ENCODE assay signal across 17 mouse cellular contexts in genomic region chr4:138342778-138343177, GRCm38 (mm10). TPM values are rescaled to one million over a fixed set of nuclear protein-coding genes. Genes with fewer than 3 reads are reported as not detected.
DNase-seq lines count a peak whose midpoint lies in the region; ATAC-seq and TF ChIP-seq lines count a peak whose summit lies in the region.
"Had no signal": no experiment of that assay in that cellular context is flagged by ENCODE, and none has a peak within 500 bp of the region (broad histone marks: within the 10 kb centered on the region; RNA-seq: fewer than 3 reads in every experiment).

No protein-coding gene starts in this region.

- no peak for TF ChIP-seq RAD21 in MEL (IDR thresholded peaks at IDR 0.05; ENCODE audit: low read depth, low read length)

- H3K4me3 ChIP-seq in heart, embryonic 12.5 days, result no peak overlapping the region
- no peak overlapping the region for H3K4me3 ChIP-seq in MEL (ENCODE audit: control insufficient read depth in 1 of 2, insufficient read depth in 1 of 2, low read depth in 2 of 2, low read length in 2 of 2)
- no peak overlapping the region for H3K4me3 ChIP-seq in kidney, postnatal 0 days (replicated peaks; ENCODE audit: low read depth, low read length)
- no peak overlapping the region for H3K4me3 ChIP-seq in liver, embryonic 16.5 days (ENCODE audit: low read depth, low read length)
- H3K4me3 ChIP-seq in forebrain, embryonic 15.5 days, result no peak overlapping the region
- H3K4me3 ChIP-seq: forebrain, embryonic 13.5 days; heart, adult 2 months; limb, embryonic 15.5 days; neural tube, embryonic 12.5 days had no signal

- DNase-seq in heart, postnatal 25 days (ENCODE audit: low spot score), result no peak
- peak; percentile 30 for DNase-seq in MEL (ENCODE audit: low read depth, low spot score)
- DNase-seq in kidney, postnatal 0 days (ENCODE audit: low spot score), result peak; percentile 51
- no peak for DNase-seq in thymus, adult 18-20 months
- DNase-seq in adrenal gland, postnatal 14 days, result no peak
- DNase-seq: B cell, adult 2 months; right cerebral cortex, adult 18-20 months had no signal

- peak overlapping the region; percentile 33 for H3K4me2 ChIP-seq in heart, embryonic 12.5 days
- no peak overlapping the region for H3K4me2 ChIP-seq in kidney, postnatal 0 days (ENCODE audit: low read length)
- H3K4me2 ChIP-seq in liver, embryonic 16.5 days (ENCODE audit: low read depth, low read length), result no peak overlapping the region
- no peak overlapping the region for H3K4me2 ChIP-seq in forebrain, embryonic 15.5 days (replicated peaks)
- H3K4me2 ChIP-seq: forebrain, embryonic 13.5 days; limb, embryonic 15.5 days; neural tube, embryonic 12.5 days had no signal

- WGBS in heart, embryonic 12.5 days, result 71% methylated on average over 6 of the region's 6 CpGs
- WGBS in kidney, postnatal 0 days, result 59% methylated on average over 6 of the region's 6 CpGs
- WGBS in liver, embryonic 16.5 days (ENCODE audit: insufficient replicate concordance), result 45% methylated on average over 6 of the region's 6 CpGs
- WGBS in forebrain, embryonic 15.5 days, result 88% methylated on average over 6 of the region's 6 CpGs

- intact Hi-C loops in heart, postnatal 25 days (cut with DNase I), result loop anchor here (5.0 kb wide), 1 partner anchor 35 kb away; no protein-coding TSS in a partner anchor

- TF ChIP-seq CTCF in MEL (IDR thresholded peaks at IDR 0.05 in 2 of 3, conservative IDR thresholded peaks at IDR 0.05 in 1 of 3; ENCODE audit: control insufficient read depth in 1 of 3, insufficient read depth in 1 of 3, low read depth in 2 of 3, low read length in 3 of 3, poor library complexity in 1 of 3, severe bottlenecking in 1 of 3), result no peak
- TF ChIP-seq CTCF in kidney, postnatal 0 days (IDR thresholded peaks at IDR 0.05; ENCODE audit: low read depth), result no peak

- no peak for ATAC-seq in heart, embryonic 12.5 days (ENCODE audit: insufficient number of reproducible peaks, low FRiP score)
- ATAC-seq in kidney, postnatal 0 days (replicated peaks; ENCODE audit: low FRiP score, low read depth), result peak; percentile 89
- peak; percentile 89 for ATAC-seq in liver, embryonic 16.5 days (ENCODE audit: low read depth)
- no peak for ATAC-seq in forebrain, embryonic 15.5 days (replicated peaks)
- ATAC-seq: forebrain, embryonic 13.5 days; Patski had no signal

- no peaks in the 10 kb centered on the region for H3K9me3 ChIP-seq in heart, embryonic 12.5 days (replicated peaks)
- no peaks in the 10 kb centered on the region for H3K9me3 ChIP-seq in MEL (replicated peaks; ENCODE audit: insufficient read depth, low read length)
- no peaks in the 10 kb centered on the region for H3K9me3 ChIP-seq in kidney, postnatal 0 days (replicated peaks; ENCODE audit: low read length)
- no peaks in the 10 kb centered on the region for H3K9me3 ChIP-seq in liver, embryonic 16.5 days (replicated peaks; ENCODE audit: control insufficient read depth, low read length)
- no peaks in the 10 kb centered on the region for H3K9me3 ChIP-seq in forebrain, embryonic 15.5 days
- H3K9me3 ChIP-seq: forebrain, embryonic 13.5 days; limb, embryonic 15.5 days; neural tube, embryonic 12.5 days had no signal

- H3K36me3 ChIP-seq in heart, embryonic 12.5 days, result no peaks in the 10 kb centered on the region
- H3K36me3 ChIP-seq in MEL (ENCODE audit: control insufficient read depth in 1 of 2, insufficient read depth in 2 of 2, low read length in 2 of 2), result peaks cover 0 to 22% of the 10 kb centered on the region in 2 experiments; a peak in 2 of 4 replicates
- no peaks in the 10 kb centered on the region for H3K36me3 ChIP-seq in kidney, postnatal 0 days (ENCODE audit: insufficient read depth, low read length)
- H3K36me3 ChIP-seq in liver, embryonic 16.5 days (ENCODE audit: control insufficient read depth, insufficient read depth), result no peaks in the 10 kb centered on the region
- no peaks in the 10 kb centered on the region for H3K36me3 ChIP-seq in forebrain, embryonic 15.5 days
- H3K36me3 ChIP-seq: limb, embryonic 15.5 days; neural tube, embryonic 12.5 days had no signal

- H3K4me1 ChIP-seq in heart, embryonic 12.5 days (replicated peaks), result peaks cover 26% of the 10 kb centered on the region
- H3K4me1 ChIP-seq in MEL (ENCODE audit: control insufficient read depth in 1 of 2, insufficient read depth in 2 of 2, low read length in 2 of 2), result peaks cover 14 to 32% of the 10 kb centered on the region in 2 experiments
- peaks cover 10% of the 10 kb centered on the region for H3K4me1 ChIP-seq in kidney, postnatal 0 days (replicated peaks; ENCODE audit: insufficient read depth, low read length)
- peaks cover 5% of the 10 kb centered on the region for H3K4me1 ChIP-seq in liver, embryonic 16.5 days (ENCODE audit: control insufficient read depth, low read depth, low read length)
- H3K4me1 ChIP-seq in forebrain, embryonic 15.5 days, result no peaks in the 10 kb centered on the region
- H3K4me1 ChIP-seq: forebrain, embryonic 13.5 days had no signal

- H3K9ac ChIP-seq in heart, embryonic 12.5 days, result 0 out of 2 replicates have a peak overlapping the region, but pooled peaks have one; percentile 18
- H3K9ac ChIP-seq in MEL (ENCODE audit: control insufficient read depth, low read depth, low read length, poor library complexity, severe bottlenecking), result no peak overlapping the region
- no peak overlapping the region for H3K9ac ChIP-seq in kidney, postnatal 0 days (ENCODE audit: low read depth, low read length)
- H3K9ac ChIP-seq in liver, embryonic 16.5 days (ENCODE audit: low read depth, low read length), result no peak overlapping the region
- H3K9ac ChIP-seq in forebrain, embryonic 15.5 days (replicated peaks), result no peak overlapping the region
- H3K9ac ChIP-seq: forebrain, embryonic 13.5 days; limb, embryonic 15.5 days; neural tube, embryonic 12.5 days had no signal

- 0 out of 2 replicates have a peak, but pooled peaks cover 2% of the 10 kb centered on the region for H3K27me3 ChIP-seq in heart, embryonic 12.5 days (replicated peaks)
- no peaks in the 10 kb centered on the region for H3K27me3 ChIP-seq in MEL (ENCODE audit: control insufficient read depth in 1 of 2, insufficient read depth in 2 of 2, low read length in 2 of 2)
- H3K27me3 ChIP-seq in kidney, postnatal 0 days (ENCODE audit: insufficient read depth, low read length), result no peaks in the 10 kb centered on the region
- no peaks in the 10 kb centered on the region; the same call in 1 of the 2 replicates for H3K27me3 ChIP-seq in liver, embryonic 16.5 days (ENCODE audit: control insufficient read depth, insufficient read depth, low read depth, low read length)
- H3K27me3 ChIP-seq in forebrain, embryonic 15.5 days, result no peaks in the 10 kb centered on the region
- H3K27me3 ChIP-seq: forebrain, embryonic 13.5 days; limb, embryonic 15.5 days; neural tube, embryonic 12.5 days; Patski had no signal

- no peak for TF ChIP-seq POLR2A in MEL (IDR thresholded peaks at IDR 0.05; ENCODE audit: control insufficient read depth in 1 of 2, insufficient read depth in 1 of 2, low read depth in 1 of 2, low read length in 2 of 2, poor library complexity in 1 of 2)

- H3K27ac ChIP-seq in heart, embryonic 12.5 days (ENCODE audit: poor library complexity, severe bottlenecking), result peak overlapping the region; percentile 87
- no peak overlapping the region for H3K27ac ChIP-seq in MEL (ENCODE audit: control insufficient read depth, low read depth, low read length)
- peak overlapping the region; percentile 82 for H3K27ac ChIP-seq in kidney, postnatal 0 days
- H3K27ac ChIP-seq in liver, embryonic 16.5 days (ENCODE audit: low read length), result peak overlapping the region; percentile 76
- H3K27ac ChIP-seq in forebrain, embryonic 15.5 days (replicated peaks), result no peak overlapping the region
- H3K27ac ChIP-seq: forebrain, embryonic 13.5 days; heart, adult 2 months; neural tube, embryonic 12.5 days had no signal

- H3K79me2 ChIP-seq in MEL (ENCODE audit: control insufficient read depth, insufficient read depth, low read length, poor library complexity), result no peaks in the 10 kb centered on the region

- no peak for TF ChIP-seq EP300 in MEL (IDR thresholded peaks at IDR 0.05; ENCODE audit: low read depth in 1 of 2, low read length in 2 of 2)

RNA-seq across cellular contexts. Expression of gene Pink1, which starts 16.7 kb away (rescaled TPM):
- polyA plus RNA-seq in heart, embryonic 12.5 days (2016; fragmentation: Nextera tagmentation; extraction: Ambion mirVana), result 72.6 and 78.6 TPM in 2 replicates
- 100 to 1,000 TPM; 560 to 591 TPM for total RNA-seq in heart, postnatal 25 days (2021)
- total RNA-seq in MEL (2012; rRNA removed), result 14.0 and 21.2 TPM in 2 replicates
- 10 to 100 TPM in 1 of 2 experiments, not detected in 1; 22.1 TPM for polyA plus RNA-seq in MEL (2012; ENCODE audit: insufficient read depth in 1 of 2, insufficient read length in 2 of 2, low read depth in 1 of 2, low replicate concordance in 2 of 2, missing spikeins in 1 of 2)
- polyA plus RNA-seq in kidney, postnatal 0 days (2015; fragmentation: Nextera tagmentation; extraction: Ambion mirVana), result 96.1 and 139 TPM in 2 replicates
- 32.8 and 39.6 TPM in 2 replicates for polyA plus RNA-seq in liver, embryonic 16.5 days (2015; fragmentation: Nextera tagmentation; extraction: Ambion mirVana)
- 89.6 and 98.5 TPM in 2 replicates for polyA plus RNA-seq in forebrain, embryonic 15.5 days (2015; fragmentation: Nextera tagmentation; extraction: Ambion mirVana)
- 149 and 151 TPM in 2 replicates for total RNA-seq in adrenal gland, postnatal 14 days (2021)

RNA-seq across cellular contexts. Expression of gene Cda, which starts 25.0 kb away (rescaled TPM):
- polyA plus RNA-seq in heart, embryonic 12.5 days (2016; fragmentation: Nextera tagmentation; extraction: Ambion mirVana), result 9.3 and 10.9 TPM in 2 replicates
- total RNA-seq in heart, postnatal 25 days (2021), result 1 to 10 TPM; 1.3 to 1.8 TPM
- total RNA-seq in MEL (2012; rRNA removed), result 10.7 and 12.4 TPM in 2 replicates
- polyA plus RNA-seq in MEL (2012; ENCODE audit: insufficient read depth in 1 of 2, insufficient read length in 2 of 2, low read depth in 1 of 2, low replicate concordance in 2 of 2, missing spikeins in 1 of 2), result 10 to 100 TPM in 1 of 2 experiments, not detected in 1; 26.1 TPM
- 48.1 and 49.5 TPM in 2 replicates for polyA plus RNA-seq in kidney, postnatal 0 days (2015; fragmentation: Nextera tagmentation; extraction: Ambion mirVana)
- 4.6 and 5.7 TPM in 2 replicates for polyA plus RNA-seq in liver, embryonic 16.5 days (2015; fragmentation: Nextera tagmentation; extraction: Ambion mirVana)
- 1.4 and 2.2 TPM in 2 replicates for polyA plus RNA-seq in forebrain, embryonic 15.5 days (2015; fragmentation: Nextera tagmentation; extraction: Ambion mirVana)
- total RNA-seq in adrenal gland, postnatal 14 days (2021), result 10.4 and 11.5 TPM in 2 replicates

RNA-seq across cellular contexts. Expression of gene Ddost, which starts 38.2 kb away (rescaled TPM):
- polyA plus RNA-seq in heart, embryonic 12.5 days (2016; fragmentation: Nextera tagmentation; extraction: Ambion mirVana), result 316 and 318 TPM in 2 replicates
- 10 to 100 TPM; 63.6 to 68.4 TPM for total RNA-seq in heart, postnatal 25 days (2021)
- 251 and 283 TPM in 2 replicates for total RNA-seq in MEL (2012; rRNA removed)
- 100 to 1,000 TPM in 1 of 2 experiments, 10 to 100 TPM in 1; 68.9 to 402 TPM for polyA plus RNA-seq in MEL (2012; ENCODE audit: insufficient read depth in 1 of 2, insufficient read length in 2 of 2, low read depth in 1 of 2, low replicate concordance in 2 of 2, missing spikeins in 1 of 2)
- polyA plus RNA-seq in kidney, postnatal 0 days (2015; fragmentation: Nextera tagmentation; extraction: Ambion mirVana), result 289 and 325 TPM in 2 replicates
- 181 and 185 TPM in 2 replicates for polyA plus RNA-seq in liver, embryonic 16.5 days (2015; fragmentation: Nextera tagmentation; extraction: Ambion mirVana)
- 178 and 183 TPM in 2 replicates for polyA plus RNA-seq in forebrain, embryonic 15.5 days (2015; fragmentation: Nextera tagmentation; extraction: Ambion mirVana)
- total RNA-seq in adrenal gland, postnatal 14 days (2021), result 113 and 115 TPM in 2 replicates

RNA-seq across cellular contexts. Expression of gene Fam43b, which starts 53.5 kb away (rescaled TPM):
- 0.06 TPM in 1 of 2 replicates, not detected in the other for polyA plus RNA-seq in heart, embryonic 12.5 days (2016; fragmentation: Nextera tagmentation; extraction: Ambion mirVana)
- under 1 TPM in 1 of 2 experiments, not detected in 1; 0.11 TPM for total RNA-seq in heart, postnatal 25 days (2021)
- total RNA-seq in MEL (2012; rRNA removed), result not detected in 2 replicates
- not detected for polyA plus RNA-seq in MEL (2012; ENCODE audit: insufficient read depth in 1 of 2, insufficient read length in 2 of 2, low read depth in 1 of 2, low replicate concordance in 2 of 2, missing spikeins in 1 of 2)
- 0.12 and 0.15 TPM in 2 replicates for polyA plus RNA-seq in kidney, postnatal 0 days (2015; fragmentation: Nextera tagmentation; extraction: Ambion mirVana)
- not detected in 2 replicates for polyA plus RNA-seq in liver, embryonic 16.5 days (2015; fragmentation: Nextera tagmentation; extraction: Ambion mirVana)
- 4.7 and 7.2 TPM in 2 replicates for polyA plus RNA-seq in forebrain, embryonic 15.5 days (2015; fragmentation: Nextera tagmentation; extraction: Ambion mirVana)
- total RNA-seq in adrenal gland, postnatal 14 days (2021), result 2.1 and 3.0 TPM in 2 replicates
- total RNA-seq: heart, adult 2 months had no signal
- polyA plus RNA-seq: embryonic facial prominence, embryonic 11.5 days; heart, adult 2 months; Patski; testis, adult 2 months had no signal

Comparison
In these comparisons a context has a peak if more than half of its experiments do, and no peak if none do; other contexts are left out.
1. ATAC-seq: peak in kidney, postnatal 0 days (single experiment) and liver, embryonic 16.5 days (single experiment); none in heart, embryonic 12.5 days (single experiment) and forebrain, embryonic 15.5 days (single experiment).
2. H3K27ac ChIP-seq: peak in heart, embryonic 12.5 days (single experiment), kidney, postnatal 0 days (single experiment) and liver, embryonic 16.5 days (single experiment); none in MEL (single experiment) and forebrain, embryonic 15.5 days (single experiment).
3. DNase-seq: peak in MEL (single experiment) and kidney, postnatal 0 days (single experiment); none in heart, postnatal 25 days (single experiment), thymus, adult 18-20 months (0 of 2) and adrenal gland, postnatal 14 days (single experiment).